Mouse (Mus musculus) kidney, adult 18-20 months (tissue): ENCODE results near the gene Lztfl1.
"Not testable (repeated sequence)": the region's sequence is repeated elsewhere in the genome, so short reads cannot be mapped to it uniquely, and the experiment has no call there.

Experiments used
- DNase-seq: peaks from one replicate; pipeline ENCODE4 v3.0.0; 2021

Gene Lztfl1

GRCm38 (mm10) chr9:123678327-123679105 lies 39.0 kb downstream of the Lztfl1 start, which contains the start of the genes Ccr9 and Slc6a20a:
TSS of gene Ccr9 (plus strand) at chr9:123678439.
TSS of gene Slc6a20a (minus strand) at chr9:123678885.
- DNase-seq = peak; percentile 78

- peak; percentile 59 for DNase-seq
These were observed 51.9 kb downstream of the Lztfl1 start for GRCm38 (mm10) chr9:123665645-123666044.

- DNase-seq = not testable (repeated sequence)
These were observed 57.4 kb downstream of the Lztfl1 start for GRCm38 (mm10) chr9:123659986-123660676.

GRCm38 (mm10) chr9:123658981-123659380 lies 58.5 kb downstream of the Lztfl1 start:
- no peak for DNase-seq

- no peak for DNase-seq
These were observed 60.0 kb downstream of the Lztfl1 start for GRCm38 (mm10) chr9:123657457-123657856.

- DNase-seq = no peak
These were observed 66.1 kb downstream of the Lztfl1 start for GRCm38 (mm10) chr9:123651369-123651768.

GRCm38 (mm10) chr9:123649785-123650511 lies 67.5 kb downstream of the Lztfl1 start:
- DNase-seq = no peak
